8 mouse cellular contexts compared by ENCODE assay signal in the genomic region with DNA sequence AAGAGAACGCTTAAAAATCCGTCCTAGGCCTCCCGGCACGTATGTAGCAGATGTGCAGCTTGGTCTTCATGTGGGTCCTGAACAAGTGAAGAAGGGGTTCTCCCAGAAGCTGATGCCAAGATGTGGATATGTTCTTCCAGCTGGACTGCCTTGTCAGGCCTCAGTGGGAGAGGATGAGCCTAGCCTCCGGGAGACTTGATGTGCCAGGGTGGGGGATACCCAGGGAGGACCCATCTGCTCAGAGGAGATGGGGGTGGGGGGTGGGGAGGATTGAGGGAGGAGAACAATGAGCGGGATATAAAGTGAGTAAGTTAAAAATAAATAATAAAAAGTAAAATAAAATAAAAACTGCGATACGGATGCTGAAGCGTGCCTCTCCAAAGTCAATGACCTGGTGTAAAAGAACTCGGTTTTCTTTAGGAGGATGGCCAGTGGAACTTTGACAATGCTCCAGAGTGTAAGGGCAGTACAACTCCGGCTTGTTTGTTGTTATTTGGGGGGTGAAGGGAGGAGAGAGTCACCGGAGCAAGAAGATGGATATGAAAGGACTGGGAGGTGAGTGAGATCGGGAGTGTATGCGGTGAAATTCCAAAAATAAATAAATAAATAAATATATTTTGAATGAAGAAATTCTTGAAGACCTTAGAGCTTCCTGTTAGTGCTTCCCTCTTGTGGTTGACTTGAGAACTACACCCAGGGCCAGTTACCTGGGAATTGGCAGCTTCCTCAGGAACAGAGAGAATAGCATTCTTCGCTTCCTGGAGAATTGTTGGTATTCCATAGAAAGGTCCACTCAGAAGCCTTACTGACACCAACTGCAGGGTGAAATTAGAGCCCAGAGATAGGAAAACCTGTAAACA.
A peak's percentile ranks its signal among the peaks of the same experiment; 100 is the strongest.
DNase-seq lines count a peak whose midpoint lies in the region; ATAC-seq and TF ChIP-seq lines count a peak whose summit lies in the region.

No protein-coding gene starts in this region.

- DNase-seq in heart, adult 2 months: peak in 1 of 2 experiments; percentile 30
- peak; percentile 27 for DNase-seq in cerebellum, adult 11 months
- DNase-seq in forelimb bud, embryonic 11.5 days (ENCODE audit: low read depth, low spot score): peak; percentile 67
- DNase-seq in kidney, postnatal 36 days: peak; percentile 47 to 79
- DNase-seq in splenic B cell, adult 2 months (ENCODE audit: low read depth, low spot score): peak; percentile 49

- no peak for TF ChIP-seq EP300 in heart, adult 2 months (IDR thresholded peaks at IDR 0.05; ENCODE audit: insufficient read depth, low read depth, low read length)

- no peak overlapping the region for H3K4me2 ChIP-seq in heart, embryonic 12.5 days

- peak; percentile 90 for TF ChIP-seq CTCF in heart, adult 2 months (IDR thresholded peaks at IDR 0.05)

- no peaks in the 10 kb centered on the region; the same call in 1 of the 2 replicates for H3K4me1 ChIP-seq in heart, adult 2 months (ENCODE audit: control insufficient read depth, insufficient read depth, low read length)
- no peaks in the 10 kb centered on the region for H3K4me1 ChIP-seq in heart, embryonic 12.5 days (replicated peaks)

- no peak for TF ChIP-seq POLR2A in heart, adult 2 months (IDR thresholded peaks at IDR 0.05; ENCODE audit: insufficient read depth, low read depth, low read length)

- no peaks in the 10 kb centered on the region for H3K27me3 ChIP-seq in heart, adult 2 months (ENCODE audit: control insufficient read depth, insufficient read depth, low read length)
- no peaks in the 10 kb centered on the region for H3K27me3 ChIP-seq in heart, embryonic 12.5 days (replicated peaks)
- no peaks in the 10 kb centered on the region for H3K27me3 ChIP-seq in splenic B cell, adult 2 months (ENCODE audit: control insufficient read depth, insufficient read depth, low read length, poor library complexity, severe bottlenecking)

- intact Hi-C loops in heart, adult 2 months (cut with DNase I): loop anchor here (1.0 kb wide), 1 partner anchor 565 kb away; no protein-coding TSS in a partner anchor

- 62% methylated on average over 15 of the region's 15 CpGs for WGBS in heart, adult 2 months
- 66% methylated on average over 15 of the region's 15 CpGs for WGBS in heart, embryonic 12.5 days

- no peak overlapping the region for H3K9ac ChIP-seq in heart, adult 2 months (ENCODE audit: low read depth, low read length)
- H3K9ac ChIP-seq in heart, embryonic 12.5 days: no peak overlapping the region

- ATAC-seq in heart, embryonic 12.5 days (ENCODE audit: insufficient number of reproducible peaks, low FRiP score): no peak
- peak; percentile 57 for ATAC-seq in CD4-positive, CD25-positive, alpha-beta regulatory T cell, adult 4 months
- peak; percentile 63; the same call in 1 of the 2 replicates for ATAC-seq in megakaryocyte, adult 5-6 weeks (ENCODE audit: poor library complexity, severe bottlenecking)

- H3K27ac ChIP-seq in heart, adult 2 months: no peak overlapping the region
- H3K27ac ChIP-seq in heart, embryonic 12.5 days (ENCODE audit: poor library complexity, severe bottlenecking): no peak overlapping the region

- no peak overlapping the region for H3K4me3 ChIP-seq in heart, adult 2 months
- no peak overlapping the region for H3K4me3 ChIP-seq in heart, embryonic 12.5 days

- peaks cover 3% of the 10 kb centered on the region; the same call in 1 of the 2 replicates for H3K9me3 ChIP-seq in heart, embryonic 12.5 days (replicated peaks)

- H3K79me2 ChIP-seq in heart, adult 2 months (replicated peaks; ENCODE audit: control insufficient read depth, insufficient read depth, low read length): no peaks in the 10 kb centered on the region

- no peaks in the 10 kb centered on the region for H3K36me3 ChIP-seq in heart, adult 2 months (ENCODE audit: control insufficient read depth, insufficient read depth, low read length)
- H3K36me3 ChIP-seq in heart, embryonic 12.5 days: no peaks in the 10 kb centered on the region
- H3K36me3 ChIP-seq in splenic B cell, adult 2 months (ENCODE audit: control insufficient read depth, insufficient read depth, low read length, poor library complexity, severe bottlenecking): no peaks in the 10 kb centered on the region
